Mouse (Mus musculus) heart, postnatal 25 days (tissue): Measurements from ENCODE around the gene Gm5128. TPM values are rescaled to one million over a fixed set of nuclear protein-coding genes. Genes with fewer than 3 reads are reported as not detected.
"Not testable (repeated sequence)": the region's sequence is repeated elsewhere in the genome, so short reads cannot be mapped to it uniquely, and the experiment has no call there.

ENCODE experiments used
- DNase-seq: peaks from one replicate; pipeline ENCODE4 v3.0.0; 2022; ENCODE audit warnings: low spot score
- intact Hi-C: fragments of 180-260 bp; cut with DNase I; formaldehyde crosslinking; loops from one replicate; pipeline ENCODE4 v1.15.1; 2025
- total RNA-seq, 2 experiments: library from RNA; stranded (reverse); gene quantifications; 2 replicates each; pipeline ENCODE4 v1.2.3; 2021

Gm5128 gene
- not detected for total RNA-seq

DNA sequence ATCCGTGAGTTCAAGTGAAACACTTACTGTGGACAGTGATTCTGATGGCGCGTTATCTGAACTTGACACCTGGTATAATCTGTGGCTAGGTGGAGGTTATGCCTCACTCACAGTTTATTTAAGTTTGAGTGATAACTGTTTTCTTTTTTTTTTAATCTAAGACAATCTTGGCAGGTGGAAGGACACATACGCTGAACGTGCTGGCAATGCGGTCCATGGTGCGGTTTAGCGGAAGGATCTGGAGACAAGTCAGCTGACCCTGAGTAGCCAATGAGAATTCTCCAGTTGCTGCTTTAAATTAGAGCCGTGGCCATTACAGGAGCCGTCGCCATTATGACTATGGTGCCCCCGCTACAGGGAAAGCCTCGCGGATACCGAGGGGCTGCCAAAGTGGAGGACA is at the start of gene Gm5128:
Gm5128 (plus strand) TSS at position 301 of the 400 bp plus-strand sequence.
- intact Hi-C loops, DNase-seq: not testable (repeated sequence)

DNA sequence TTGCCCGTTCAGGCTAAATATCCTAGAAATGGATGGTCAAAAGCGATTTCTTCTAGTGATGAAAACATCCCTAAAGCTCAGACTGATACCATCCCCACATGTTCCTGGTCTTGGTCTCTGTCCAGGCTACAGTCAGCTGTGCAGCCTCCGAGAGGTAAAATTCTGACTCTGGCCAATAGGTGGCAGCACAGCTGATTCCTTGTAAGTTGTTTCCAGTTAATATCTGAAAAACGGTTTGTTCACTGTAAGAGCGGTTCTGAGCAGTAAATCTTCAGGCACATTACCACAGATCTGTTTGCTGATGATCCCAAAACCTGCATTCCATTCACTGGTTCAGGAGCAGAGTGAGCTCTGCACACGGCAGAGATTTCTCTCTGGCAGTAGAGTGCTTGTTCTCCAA is 12.4 kb upstream of the Gm5128 start:
- intact Hi-C loops, DNase-seq: not testable (repeated sequence)

DNA sequence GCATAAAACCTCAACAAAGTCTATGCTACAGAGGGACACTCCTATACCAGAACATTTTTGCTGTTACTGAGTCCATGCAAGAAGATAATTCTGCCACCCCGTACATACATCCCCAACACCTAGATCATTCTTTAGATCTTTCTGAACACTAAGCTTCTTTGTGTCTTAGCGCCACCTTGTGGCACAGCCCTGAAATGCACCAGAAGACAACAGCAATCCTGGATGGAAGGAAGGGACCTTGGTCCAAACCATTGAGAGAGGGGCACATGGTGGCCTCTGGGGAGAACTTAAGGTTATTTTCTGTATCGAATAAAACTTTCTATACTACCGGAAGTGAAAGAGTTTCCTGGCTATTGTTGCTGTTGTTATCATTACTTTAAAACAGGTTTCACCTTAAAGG is 11.1 kb upstream of the Gm5128 start:
- intact Hi-C loops, DNase-seq: not testable (repeated sequence)

DNA sequence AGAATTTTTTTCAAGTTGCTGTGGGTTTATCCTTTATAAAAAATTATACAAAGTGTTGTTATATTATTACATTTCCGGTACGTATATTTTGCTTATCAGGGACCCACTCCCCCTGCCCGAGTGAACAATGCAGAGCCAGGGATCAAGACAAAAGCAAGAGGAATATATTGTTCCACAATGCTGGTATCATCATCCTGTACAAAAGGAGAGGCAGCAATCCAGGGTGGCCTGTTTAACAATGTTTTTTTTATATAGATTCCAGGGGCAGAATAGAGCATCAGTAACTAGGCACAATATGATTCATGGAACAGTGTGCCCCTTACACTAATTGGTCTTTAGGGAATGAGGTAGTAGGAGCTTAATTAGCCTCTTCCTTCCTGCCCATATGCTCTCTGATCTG is 30.5 kb downstream of the Gm5128 start:
- DNase-seq, intact Hi-C loops: not testable (repeated sequence)

DNA sequence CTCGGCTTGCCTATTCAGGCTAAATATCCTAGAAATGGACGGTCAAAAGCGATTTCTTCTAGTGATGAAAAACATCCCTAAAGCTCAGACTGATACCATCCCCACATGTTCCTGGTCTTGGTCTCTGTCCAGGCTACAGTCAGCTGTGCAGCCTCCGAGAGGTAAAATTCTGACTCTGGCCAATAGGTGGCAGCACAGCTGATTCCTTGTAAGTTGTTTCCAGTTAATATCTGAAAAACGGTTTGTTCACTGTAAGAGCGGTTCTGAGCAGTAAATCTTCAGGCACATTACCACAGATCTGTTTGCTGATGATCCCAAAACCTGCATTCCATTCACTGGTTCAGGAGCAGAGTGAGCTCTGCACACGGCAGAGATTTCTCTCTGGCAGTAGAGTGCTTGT is 48.1 kb downstream of the Gm5128 start:
- intact Hi-C loops, DNase-seq: not testable (repeated sequence)

DNA sequence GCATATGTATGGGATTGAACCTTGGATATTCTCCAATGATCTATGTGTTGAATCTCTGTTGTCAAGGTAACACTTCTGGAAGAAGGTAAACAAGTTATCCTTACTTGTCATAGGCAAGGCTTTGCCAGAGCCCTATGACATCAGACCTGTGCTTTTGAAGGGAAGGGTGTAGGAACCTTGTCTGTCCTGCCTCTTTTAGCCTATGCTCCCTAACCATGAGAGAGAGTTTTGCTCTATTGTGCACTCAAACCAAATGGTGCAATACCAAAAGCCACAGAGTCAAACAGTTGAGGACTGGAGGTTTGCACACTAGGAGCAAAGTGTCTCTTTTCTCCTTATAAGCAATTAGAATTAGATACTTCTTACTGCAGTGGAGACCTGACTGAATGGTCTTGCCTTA is 48.7 kb downstream of the Gm5128 start:
- intact Hi-C loops, DNase-seq: not testable (repeated sequence)

DNA sequence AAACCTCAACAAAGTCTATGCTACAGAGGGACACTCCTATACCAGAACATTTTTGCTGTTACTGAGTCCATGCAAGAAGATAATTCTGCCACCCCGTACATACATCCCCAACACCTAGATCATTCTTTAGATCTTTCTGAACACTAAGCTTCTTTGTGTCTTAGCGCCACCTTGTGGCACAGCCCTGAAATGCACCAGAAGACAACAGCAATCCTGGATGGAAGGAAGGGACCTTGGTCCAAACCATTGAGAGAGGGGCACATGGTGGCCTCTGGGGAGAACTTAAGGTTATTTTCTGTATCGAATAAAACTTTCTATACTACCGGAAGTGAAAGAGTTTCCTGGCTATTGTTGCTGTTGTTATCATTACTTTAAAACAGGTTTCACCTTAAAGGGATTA is 49.4 kb downstream of the Gm5128 start:
- DNase-seq, intact Hi-C loops: not testable (repeated sequence)

Other genes starting within 250 kb of the Gm5128 start
- gene Gm15023, start 195.7 kb upstream of the Gm5128 start, total RNA-seq, result not detected
- gene Tceal6, start 162.6 kb upstream of the Gm5128 start, total RNA-seq, result not detected
- gene Pramel3, start 71.0 kb upstream of the Gm5128 start, total RNA-seq, result not detected
- not detected for gene Gm7903, start 60.6 kb downstream of the Gm5128 start, total RNA-seq
- gene AV320801, start 121.3 kb downstream of the Gm5128 start, total RNA-seq, result not detected
- gene Nxf7, start 225.5 kb downstream of the Gm5128 start, total RNA-seq, result under 1 TPM in 1 of 2 experiments, not detected in 1; 0.13 TPM